13 mouse cellular contexts compared by ENCODE assay signal in the genomic region with DNA sequence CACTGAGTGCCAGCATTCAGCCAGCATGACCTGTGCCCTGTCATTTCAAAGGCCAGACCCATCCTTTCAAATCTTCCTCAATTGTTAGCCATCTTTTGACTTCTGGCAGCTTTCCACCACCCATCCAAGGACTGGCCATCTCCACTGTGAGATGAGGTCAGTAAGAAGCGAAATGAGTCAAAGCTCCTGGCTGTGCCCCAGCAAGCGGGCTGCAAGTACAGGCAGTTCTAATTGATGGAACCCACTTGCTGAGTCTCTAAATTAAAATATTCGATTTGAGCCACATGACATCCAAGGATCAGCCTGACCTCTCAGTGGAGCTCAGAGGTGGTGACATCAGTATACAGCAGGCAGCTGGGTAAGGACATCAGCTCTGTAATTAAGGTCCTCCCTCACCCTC.
DNase-seq lines count a peak whose midpoint lies in the region; TF ChIP-seq lines count a peak whose summit lies in the region.
"Had no signal": no experiment of that assay in that cellular context is flagged by ENCODE, and none has a peak within 500 bp of the region (broad histone marks: within the 10 kb centered on the region; RNA-seq: fewer than 3 reads in every experiment).

No protein-coding gene starts in this region.

- no peak overlapping the region for H3K4me3 ChIP-seq in gastrocnemius, adult 2 months
- H3K4me3 ChIP-seq: embryonic facial prominence, embryonic 15.5 days; forebrain, embryonic 13.5 days; liver, embryonic 13.5 days; stomach, embryonic 15.5 days had no signal

- intact Hi-C loops in gastrocnemius, adult 2 months (cut with DNase I): no loop called here

- no peak for TF ChIP-seq CTCF in gastrocnemius, adult 2 months (IDR thresholded peaks at IDR 0.05)

- no peak overlapping the region for H3K27ac ChIP-seq in gastrocnemius, adult 2 months
- H3K27ac ChIP-seq: embryonic facial prominence, embryonic 15.5 days; forebrain, embryonic 13.5 days; liver, embryonic 13.5 days; stomach, embryonic 15.5 days had no signal

- DNase-seq in gastrocnemius, adult 2 months: peak; percentile 42
- no peak for DNase-seq in gastrocnemius, postnatal 4 days (ENCODE audit: low spot score in 2 of 2)
- DNase-seq in lung, postnatal 14 days: peak; percentile 7
- no peak for DNase-seq in lung, postnatal 25 days (ENCODE audit: low spot score)
- DNase-seq in adrenal gland, postnatal 36 days: peak; percentile 85 to 87
- peak; percentile 30 for DNase-seq in skeletal muscle tissue, adult 2 months (ENCODE audit: low read depth, low spot score)
- no peak for DNase-seq in T-cell, adult 2 months (ENCODE audit: low spot score)
- no peak for DNase-seq in cerebellum, adult 11 months
- DNase-seq: kidney, adult 2 months; liver, embryonic 13.5 days had no signal

Comparison
In these comparisons a context has a peak if more than half of its experiments do, and no peak if none do; other contexts are left out.
1. DNase-seq: peak in gastrocnemius, adult 2 months (single experiment), lung, postnatal 14 days (single experiment), adrenal gland, postnatal 36 days (2 of 2) and skeletal muscle tissue, adult 2 months (single experiment); none in gastrocnemius, postnatal 4 days (0 of 2), lung, postnatal 25 days (single experiment), T-cell, adult 2 months (single experiment) and cerebellum, adult 11 months (single experiment).